Mouse (Mus musculus) cortical plate, adult 2 months (tissue): ENCODE results near the gene Sec14l5.

Experiments used
- CTCF ChIP-seq: fragments of 200-500 bp; IDR thresholded peaks from 2 replicates; pipeline ENCODE4 v1.5.1; 2011; ENCODE audit warnings: mild to moderate bottlenecking, control low read depth, low read length; ENCODE audit not compliant: insufficient read depth; ENCODE audit errors: extremely low read depth
- POLR2A ChIP-seq: fragments of 200-500 bp; IDR thresholded peaks from 2 replicates; pipeline ENCODE4 v1.6.1; 2011; ENCODE audit warnings: mild to moderate bottlenecking, low read length, control low read depth; ENCODE audit not compliant: insufficient read depth; ENCODE audit errors: extremely low read depth

GRCm38 (mm10) chr16:5135551-5136261, 11.2 kb upstream of the Sec14l5 start:
- no peak for TF ChIP-seq CTCF
- TF ChIP-seq POLR2A: no peak
